Mouse (Mus musculus): ENCODE data around the gene Impdh2. TPM values are rescaled to one million over a fixed set of nuclear protein-coding genes. Genes with fewer than 3 reads are reported as not detected.

Impdh2 gene
- polyA plus RNA-seq (2016; fragmentation: Nextera tagmentation; extraction: Ambion mirVana), result 173 and 184 TPM in 2 replicates

- peaks cover 41% of the 10 kb centered on the region for H3K4me1 ChIP-seq
- peak within 1 kb of the TSS; percentile 78 for H3K27ac ChIP-seq
- H3K36me3 ChIP-seq, result peaks cover 85% of the 10 kb centered on the region
- H3K27me3 ChIP-seq (replicated peaks), result no peaks in the 10 kb centered on the region
- peak within 1 kb of the TSS; percentile 77 for H3K4me3 ChIP-seq
- ATAC-seq, result peak; percentile 97
- peak within 1 kb of the TSS; percentile 90 for H3K4me2 ChIP-seq
- peak within 1 kb of the TSS; percentile 86 for H3K9ac ChIP-seq
- WGBS (ENCODE audit: insufficient replicate concordance), result under 1% methylated on average over 53 of the region's 53 CpGs
- H3K9me3 ChIP-seq (replicated peaks), result no peaks in the 10 kb centered on the region
Measured at GRCm38 (mm10) chr9:108560227-108560841, at the start of gene Impdh2. Impdh2 (plus strand) TSS chr9:108560286.

- peak within 1 kb of the TSS; percentile 94 for H3K9ac ChIP-seq
- peaks cover 64% of the 10 kb centered on the region for H3K36me3 ChIP-seq
- peak within 1 kb of the TSS; percentile 92 for H3K4me2 ChIP-seq
- H3K27ac ChIP-seq, result peak within 1 kb of the TSS; percentile 98
- peak; percentile 93 for ATAC-seq
- H3K4me1 ChIP-seq, result peaks cover 37% of the 10 kb centered on the region
- WGBS (ENCODE audit: insufficient replicate concordance), result 2% methylated on average over 55 of the region's 55 CpGs
- no peaks in the 10 kb centered on the region for H3K27me3 ChIP-seq (replicated peaks)
- H3K9me3 ChIP-seq (replicated peaks), result no peaks in the 10 kb centered on the region
- peak within 1 kb of the TSS; percentile 78 for H3K4me3 ChIP-seq
Measured at GRCm38 (mm10) chr9:108516380-108517251, 43.5 kb upstream of the Impdh2 start, which contains the start of gene Qrich1. Qrich1 (plus strand) TSS chr9:108516806.

- Histone ChIP-seq H3K9me3 (replicated peaks) (no peaks in the 10 kb centered on the region), H3K27ac (peak overlapping the region; percentile 98), H3K4me1 (peaks cover 37% of the 10 kb centered on the region), H3K36me3 (peaks cover 62% of the 10 kb centered on the region), H3K4me2 (peak overlapping the region; percentile 92), H3K4me3 (peak overlapping the region; percentile 78), H3K9ac (peak overlapping the region; percentile 94), H3K27me3 (replicated peaks) (no peaks in the 10 kb centered on the region)
- ATAC-seq, result peak; percentile 84
- WGBS (ENCODE audit: insufficient replicate concordance), result under 1% methylated on average over 68 of the region's 95 CpGs
Measured at GRCm38 (mm10) chr9:108517253-108517930, 42.7 kb upstream of the Impdh2 start.

GRCm38 (mm10) chr9:108517931-108518332, 42.2 kb upstream of the Impdh2 start:
- H3K27me3 ChIP-seq (replicated peaks), result no peaks in the 10 kb centered on the region
- peaks cover 37% of the 10 kb centered on the region for H3K4me1 ChIP-seq
- peak overlapping the region; percentile 98 for H3K27ac ChIP-seq
- no peaks in the 10 kb centered on the region for H3K9me3 ChIP-seq (replicated peaks)
- H3K9ac ChIP-seq, result peak overlapping the region; percentile 94
- peak; percentile 2; the same call in 1 of the 2 replicates for ATAC-seq
- H3K36me3 ChIP-seq, result peaks cover 60% of the 10 kb centered on the region
- peak overlapping the region; percentile 92 for H3K4me2 ChIP-seq
- H3K4me3 ChIP-seq, result peak overlapping the region; percentile 78
- under 1% methylated on average over 13 of the region's 13 CpGs for WGBS (ENCODE audit: insufficient replicate concordance)

GRCm38 (mm10) chr9:108521604-108522003, 38.5 kb upstream of the Impdh2 start:
- peaks cover 26% of the 10 kb centered on the region for H3K4me1 ChIP-seq
- ATAC-seq, result no peak
- 64% methylated on average over 2 of the region's 2 CpGs for WGBS (ENCODE audit: insufficient replicate concordance)
- no peaks in the 10 kb centered on the region for H3K9me3 ChIP-seq (replicated peaks)
- H3K4me2 ChIP-seq, result no peak overlapping the region
- H3K27me3 ChIP-seq (replicated peaks), result no peaks in the 10 kb centered on the region
- peaks cover 55% of the 10 kb centered on the region for H3K36me3 ChIP-seq
- H3K27ac ChIP-seq, result no peak overlapping the region
- H3K4me3 ChIP-seq, result no peak overlapping the region
- no peak overlapping the region for H3K9ac ChIP-seq

GRCm38 (mm10) chr9:108523341-108523740, 36.7 kb upstream of the Impdh2 start:
- Histone ChIP-seq H3K27ac (no peak overlapping the region), H3K4me2 (no peak overlapping the region)
- 90% methylated on average over 4 of the region's 4 CpGs for WGBS (ENCODE audit: insufficient replicate concordance)

GRCm38 (mm10) chr9:108525400-108525799, 34.7 kb upstream of the Impdh2 start:
- ATAC-seq, result no peak
- WGBS (ENCODE audit: insufficient replicate concordance), result 79% methylated on average over 3 of the region's 3 CpGs
- Histone ChIP-seq H3K27ac (no peak overlapping the region), H3K27me3 (replicated peaks) (no peaks in the 10 kb centered on the region), H3K4me2 (no peak overlapping the region), H3K4me3 (no peak overlapping the region), H3K36me3 (peaks cover 73% of the 10 kb centered on the region), H3K9ac (no peak overlapping the region), H3K9me3 (replicated peaks) (no peaks in the 10 kb centered on the region), H3K4me1 (peaks cover 9% of the 10 kb centered on the region)

More at GRCm38 (mm10) chr9:108523341-108523740, 36.7 kb upstream of the Impdh2 start:
- no peak overlapping the region for H3K4me3 ChIP-seq
- H3K9ac ChIP-seq, result no peak overlapping the region
- no peak for ATAC-seq
- peaks cover 68% of the 10 kb centered on the region for H3K36me3 ChIP-seq
- H3K9me3 ChIP-seq (replicated peaks), result no peaks in the 10 kb centered on the region
- peaks cover 26% of the 10 kb centered on the region for H3K4me1 ChIP-seq
- H3K27me3 ChIP-seq (replicated peaks), result no peaks in the 10 kb centered on the region

GRCm38 (mm10) chr9:108530954-108531353, 29.1 kb upstream of the Impdh2 start:
- H3K27me3 ChIP-seq (replicated peaks), result no peaks in the 10 kb centered on the region
- 82% methylated on average over 1 of the region's 1 CpGs for WGBS (ENCODE audit: insufficient replicate concordance)
- H3K4me2 ChIP-seq, result no peak overlapping the region
- peaks cover 90% of the 10 kb centered on the region for H3K36me3 ChIP-seq
- no peak overlapping the region for H3K4me3 ChIP-seq
- no peak overlapping the region for H3K9ac ChIP-seq
- H3K27ac ChIP-seq, result no peak overlapping the region
- H3K9me3 ChIP-seq (replicated peaks), result no peaks in the 10 kb centered on the region
- no peak for ATAC-seq
- 0 out of 2 replicates have a peak, but pooled peaks cover 1% of the 10 kb centered on the region for H3K4me1 ChIP-seq

- H3K27me3 ChIP-seq (replicated peaks), result no peaks in the 10 kb centered on the region
- WGBS (ENCODE audit: insufficient replicate concordance), result 84% methylated on average over 1 of the region's 1 CpGs
- ATAC-seq, result no peak
- H3K4me3 ChIP-seq, result no peak overlapping the region
- H3K9me3 ChIP-seq (replicated peaks), result no peaks in the 10 kb centered on the region
- H3K4me2 ChIP-seq, result no peak overlapping the region
- peaks cover 95% of the 10 kb centered on the region for H3K36me3 ChIP-seq
- H3K27ac ChIP-seq, result no peak overlapping the region
- H3K9ac ChIP-seq, result no peak overlapping the region
- H3K4me1 ChIP-seq, result no peaks in the 10 kb centered on the region
Measured at GRCm38 (mm10) chr9:108531496-108531895, 28.6 kb upstream of the Impdh2 start.

GRCm38 (mm10) chr9:108540846-108541245, 19.2 kb upstream of the Impdh2 start:
- no peaks in the 10 kb centered on the region for H3K4me1 ChIP-seq
- no peak overlapping the region for H3K4me2 ChIP-seq
- ATAC-seq, result no peak
- no peaks in the 10 kb centered on the region for H3K27me3 ChIP-seq (replicated peaks)
- H3K27ac ChIP-seq, result no peak overlapping the region
- H3K9me3 ChIP-seq (replicated peaks), result no peaks in the 10 kb centered on the region
- H3K36me3 ChIP-seq, result peaks cover 94% of the 10 kb centered on the region
- no peak overlapping the region for H3K4me3 ChIP-seq
- H3K9ac ChIP-seq, result no peak overlapping the region

- H3K4me3 ChIP-seq, result no peak overlapping the region
- WGBS (ENCODE audit: insufficient replicate concordance), result 91% methylated on average over 3 of the region's 3 CpGs
- no peak overlapping the region for H3K4me2 ChIP-seq
- no peak for ATAC-seq
- H3K9me3 ChIP-seq (replicated peaks), result no peaks in the 10 kb centered on the region
- no peak overlapping the region for H3K27ac ChIP-seq
- peaks cover 94% of the 10 kb centered on the region for H3K36me3 ChIP-seq
- peaks cover 6% of the 10 kb centered on the region; the same call in 1 of the 2 replicates for H3K4me1 ChIP-seq
- H3K27me3 ChIP-seq (replicated peaks), result no peaks in the 10 kb centered on the region
- H3K9ac ChIP-seq, result no peak overlapping the region
Measured at GRCm38 (mm10) chr9:108545986-108546385, 14.1 kb upstream of the Impdh2 start.

Measured in liver, embryonic 12.5 days (tissue).